Mouse (Mus musculus): ENCODE measurements at regions not wholly inside any gene's neighbourhood (a gene's known extent, or its start where the extent isn't known, plus 50 kb on each side); places are given as distances from the start of the nearest gene placed in this dataset.

DNA sequence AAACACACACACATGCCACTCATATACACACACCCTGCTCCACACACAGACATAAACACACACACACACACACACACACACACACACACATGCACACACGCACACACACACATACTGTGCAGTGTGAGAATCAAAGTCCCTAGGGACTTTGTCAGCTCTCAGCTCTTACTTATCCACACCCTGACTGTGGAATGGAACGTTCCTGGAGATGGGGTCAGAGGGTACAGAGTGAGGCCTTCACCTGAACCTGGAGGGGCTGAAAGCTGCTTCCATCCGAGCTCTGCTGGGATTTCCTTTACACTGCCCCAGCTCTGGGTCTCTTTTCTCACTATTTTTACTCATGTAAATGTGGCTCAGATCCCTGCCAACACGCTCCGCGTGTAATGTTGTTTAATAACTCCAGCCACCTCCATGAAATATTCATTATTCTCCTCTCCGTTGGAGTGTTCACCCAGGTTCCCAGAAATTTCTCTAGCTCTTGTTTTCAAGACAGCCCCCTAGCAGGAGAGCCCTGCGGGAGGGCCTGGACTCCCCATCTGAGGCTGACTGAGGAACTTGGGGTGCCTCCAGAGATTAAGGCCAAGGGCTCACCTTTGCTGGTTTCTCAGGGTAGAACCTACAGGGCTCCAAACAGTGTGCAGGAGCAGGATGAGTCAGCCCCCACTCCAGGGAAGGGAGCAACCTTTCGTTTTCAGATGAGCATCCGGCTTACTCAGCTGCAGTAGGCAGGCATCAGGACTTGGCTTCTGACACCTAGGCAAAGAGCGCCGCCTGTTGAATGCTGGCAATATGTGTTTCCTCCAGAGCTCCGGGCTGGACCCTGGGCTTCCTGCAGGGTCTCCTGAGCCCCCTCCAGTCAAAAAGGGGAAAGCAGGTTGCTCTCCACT is 360.8 kb upstream of the Dynlrb2 start:
- Histone ChIP-seq H3K4me2 (no peak overlapping the region), H3K4me3 (no peak overlapping the region), H3K9me3 (no peaks in the 10 kb centered on the region), H3K4me1 (peaks cover 8% of the 10 kb centered on the region; the same call in 1 of the 2 replicates), H3K27me3 (no peaks in the 10 kb centered on the region), H3K9ac (no peak overlapping the region), H3K27ac (no peak overlapping the region), H3K36me3 (no peaks in the 10 kb centered on the region)
- 0 out of 2 replicates have a peak, but pooled peaks have one; percentile 19 for ATAC-seq (ENCODE audit: insufficient number of reproducible peaks, low FRiP score, low TSS enrichment, low read depth)
- 41% methylated on average over 13 of the region's 13 CpGs for WGBS

GRCm38 (mm10) chr8:116141363-116141762 is 363.4 kb upstream of the Dynlrb2 start:
- 75% methylated on average over 5 of the region's 5 CpGs for WGBS
- no peak overlapping the region for H3K4me2 ChIP-seq
- no peak overlapping the region for H3K27ac ChIP-seq
- no peaks in the 10 kb centered on the region for H3K9me3 ChIP-seq
- ATAC-seq (ENCODE audit: insufficient number of reproducible peaks, low FRiP score, low TSS enrichment, low read depth) = no peak
- H3K36me3 ChIP-seq = no peaks in the 10 kb centered on the region
- H3K9ac ChIP-seq = no peak overlapping the region
- no peaks in the 10 kb centered on the region for H3K27me3 ChIP-seq
- H3K4me3 ChIP-seq = no peak overlapping the region
- H3K4me1 ChIP-seq = peaks cover 8% of the 10 kb centered on the region; the same call in 1 of the 2 replicates

DNA sequence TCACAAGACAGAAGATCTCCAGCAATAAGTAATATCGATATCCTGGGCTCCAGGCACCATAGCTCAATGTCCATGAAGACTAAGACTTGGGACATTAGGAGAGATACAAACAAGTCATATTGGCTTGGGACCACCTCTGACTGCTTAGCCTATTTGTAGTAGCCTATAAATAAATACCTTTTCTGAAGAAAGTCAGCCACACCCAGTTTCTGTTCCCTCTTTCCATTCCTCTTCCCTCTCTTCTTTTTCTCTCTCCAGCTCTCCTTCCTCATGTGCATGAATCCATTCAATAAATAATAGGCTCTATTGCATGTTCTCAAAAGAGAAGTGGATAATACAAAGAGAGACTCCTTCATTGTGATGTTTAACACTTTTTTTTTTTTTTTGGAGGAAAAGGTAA is 364.8 kb upstream of the Dynlrb2 start:
- Histone ChIP-seq H3K27me3 (no peaks in the 10 kb centered on the region), H3K9me3 (no peaks in the 10 kb centered on the region), H3K36me3 (no peaks in the 10 kb centered on the region), H3K4me1 (peaks cover 8% of the 10 kb centered on the region; the same call in 1 of the 2 replicates), H3K27ac (no peak overlapping the region), H3K4me2 (no peak overlapping the region), H3K9ac (no peak overlapping the region), H3K4me3 (no peak overlapping the region)
- ATAC-seq (ENCODE audit: insufficient number of reproducible peaks, low FRiP score, low TSS enrichment, low read depth) = no peak
- 97% methylated on average over 1 of the region's 1 CpGs for WGBS

DNA sequence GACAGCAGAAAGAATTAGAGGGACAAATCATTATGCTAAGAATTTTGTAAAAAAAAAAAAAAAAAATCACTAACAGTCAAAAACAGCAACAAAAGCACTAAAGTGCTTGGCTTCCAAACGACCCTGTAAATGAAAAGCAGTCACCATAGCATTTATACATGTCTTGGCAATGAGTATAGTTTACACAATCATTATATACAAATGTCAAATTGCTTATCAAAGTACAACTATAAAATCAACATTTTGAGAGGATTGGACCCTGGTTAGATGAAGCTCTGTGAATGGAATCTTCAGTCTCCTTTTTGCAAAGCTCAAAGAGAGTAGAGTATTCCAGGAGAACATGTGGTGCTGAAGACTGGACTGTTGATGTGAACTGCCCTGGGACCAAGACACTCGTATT is 367.0 kb upstream of the Dynlrb2 start:
- WGBS = 60% methylated on average over 2 of the region's 2 CpGs
- no peak for ATAC-seq (ENCODE audit: insufficient number of reproducible peaks, low FRiP score, low TSS enrichment, low read depth)
- H3K9me3 ChIP-seq = no peaks in the 10 kb centered on the region
- H3K4me3 ChIP-seq = no peak overlapping the region
- H3K9ac ChIP-seq = no peak overlapping the region
- H3K27ac ChIP-seq = no peak overlapping the region
- H3K4me1 ChIP-seq = no peaks in the 10 kb centered on the region
- H3K36me3 ChIP-seq = no peaks in the 10 kb centered on the region
- no peak overlapping the region for H3K4me2 ChIP-seq
- no peaks in the 10 kb centered on the region for H3K27me3 ChIP-seq

GRCm38 (mm10) chr8:116133503-116133902 is 371.3 kb upstream of the Dynlrb2 start:
- ATAC-seq (ENCODE audit: insufficient number of reproducible peaks, low FRiP score, low TSS enrichment, low read depth) = no peak
- WGBS = 76% methylated on average over 2 of the region's 2 CpGs
- H3K9me3 ChIP-seq = no peaks in the 10 kb centered on the region
- no peaks in the 10 kb centered on the region for H3K27me3 ChIP-seq
- no peak overlapping the region for H3K4me2 ChIP-seq
- H3K27ac ChIP-seq = no peak overlapping the region
- H3K4me3 ChIP-seq = no peak overlapping the region
- no peaks in the 10 kb centered on the region for H3K36me3 ChIP-seq
- no peak overlapping the region for H3K9ac ChIP-seq
- no peaks in the 10 kb centered on the region for H3K4me1 ChIP-seq

DNA sequence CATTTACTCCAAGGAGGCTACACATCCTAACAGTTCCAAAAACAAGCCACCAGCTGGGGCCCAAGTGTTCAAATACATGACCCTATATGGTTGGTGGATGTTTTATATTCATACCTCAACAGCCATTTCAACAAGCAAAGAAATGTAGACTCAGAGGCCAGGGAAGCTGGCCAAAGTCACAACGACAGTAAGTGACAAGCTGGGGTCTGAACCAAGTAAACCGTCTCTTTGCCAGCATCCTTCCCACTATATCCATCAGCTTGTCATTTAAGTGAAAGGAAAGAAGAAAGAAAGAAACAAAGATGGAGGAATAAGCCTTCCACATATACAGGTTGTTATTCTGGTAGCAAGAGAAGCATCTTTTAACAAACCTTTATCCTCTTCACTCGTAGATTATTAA is 371.7 kb upstream of the Dynlrb2 start:
- H3K4me3 ChIP-seq = no peak overlapping the region
- no peaks in the 10 kb centered on the region for H3K36me3 ChIP-seq
- no peaks in the 10 kb centered on the region for H3K27me3 ChIP-seq
- no peak overlapping the region for H3K9ac ChIP-seq
- no peak for ATAC-seq (ENCODE audit: insufficient number of reproducible peaks, low FRiP score, low TSS enrichment, low read depth)
- WGBS = 86% methylated on average over 3 of the region's 3 CpGs
- H3K4me1 ChIP-seq = no peaks in the 10 kb centered on the region
- no peak overlapping the region for H3K4me2 ChIP-seq
- H3K9me3 ChIP-seq = no peaks in the 10 kb centered on the region
- H3K27ac ChIP-seq = no peak overlapping the region

DNA sequence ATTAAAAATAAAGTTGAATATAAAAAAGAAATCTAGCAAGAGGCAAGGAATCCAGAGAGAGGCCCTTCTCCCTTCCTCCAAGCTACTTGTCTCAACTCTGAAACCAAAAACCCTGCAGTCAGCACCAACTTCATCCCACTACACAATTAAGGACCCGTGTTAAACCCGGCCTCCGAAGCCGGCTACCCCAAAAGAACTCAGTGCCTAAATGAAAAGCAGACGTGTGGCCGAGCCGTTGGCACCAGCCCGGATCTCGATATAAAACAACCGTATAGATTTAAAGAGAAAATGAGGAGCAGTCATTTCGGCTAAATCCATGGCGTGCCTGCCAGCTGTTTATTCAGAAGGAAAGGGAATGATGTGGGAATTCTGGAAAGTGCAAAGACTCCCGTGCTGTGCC is 384.7 kb upstream of the Dynlrb2 start:
- no peak overlapping the region for H3K4me3 ChIP-seq
- no peaks in the 10 kb centered on the region for H3K27me3 ChIP-seq
- no peak overlapping the region for H3K9ac ChIP-seq
- peak; percentile 56; the same call in 1 of the 2 replicates for ATAC-seq (ENCODE audit: insufficient number of reproducible peaks, low FRiP score, low TSS enrichment, low read depth)
- 0 out of 2 replicates have a peak overlapping the region, but pooled peaks have one; percentile 0 for H3K4me2 ChIP-seq
- no peak overlapping the region; the same call in 1 of the 2 replicates for H3K27ac ChIP-seq
- no peaks in the 10 kb centered on the region for H3K36me3 ChIP-seq
- 22% methylated on average over 13 of the region's 13 CpGs for WGBS
- peaks cover 27% of the 10 kb centered on the region for H3K4me1 ChIP-seq
- H3K9me3 ChIP-seq = no peaks in the 10 kb centered on the region

DNA sequence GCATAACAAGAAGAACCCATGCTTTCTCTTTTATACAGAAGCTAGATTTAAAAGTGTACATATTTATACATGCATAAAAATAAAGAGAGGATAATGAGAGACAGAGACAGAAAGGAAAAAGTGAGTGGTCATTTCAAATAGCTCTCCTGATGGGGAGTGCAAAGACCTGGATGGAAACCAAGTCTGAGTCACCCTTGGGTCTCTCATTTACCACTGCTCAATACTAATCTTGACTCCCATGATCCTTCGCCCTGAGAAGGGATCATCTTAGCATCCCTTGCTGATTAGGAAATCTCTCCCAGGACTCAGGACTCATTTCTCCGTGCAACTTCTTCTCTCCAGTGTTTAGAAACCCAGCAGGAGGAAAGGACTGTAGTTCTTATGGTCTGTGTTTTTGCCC is 386.9 kb upstream of the Dynlrb2 start:
- H3K27ac ChIP-seq = no peak overlapping the region
- H3K36me3 ChIP-seq = no peaks in the 10 kb centered on the region
- no peak for ATAC-seq (ENCODE audit: insufficient number of reproducible peaks, low FRiP score, low TSS enrichment, low read depth)
- H3K4me2 ChIP-seq = no peak overlapping the region
- H3K9me3 ChIP-seq = no peaks in the 10 kb centered on the region
- H3K4me3 ChIP-seq = no peak overlapping the region
- no peaks in the 10 kb centered on the region for H3K27me3 ChIP-seq
- 85% methylated on average over 2 of the region's 2 CpGs for WGBS
- peaks cover 27% of the 10 kb centered on the region for H3K4me1 ChIP-seq
- no peak overlapping the region for H3K9ac ChIP-seq

DNA sequence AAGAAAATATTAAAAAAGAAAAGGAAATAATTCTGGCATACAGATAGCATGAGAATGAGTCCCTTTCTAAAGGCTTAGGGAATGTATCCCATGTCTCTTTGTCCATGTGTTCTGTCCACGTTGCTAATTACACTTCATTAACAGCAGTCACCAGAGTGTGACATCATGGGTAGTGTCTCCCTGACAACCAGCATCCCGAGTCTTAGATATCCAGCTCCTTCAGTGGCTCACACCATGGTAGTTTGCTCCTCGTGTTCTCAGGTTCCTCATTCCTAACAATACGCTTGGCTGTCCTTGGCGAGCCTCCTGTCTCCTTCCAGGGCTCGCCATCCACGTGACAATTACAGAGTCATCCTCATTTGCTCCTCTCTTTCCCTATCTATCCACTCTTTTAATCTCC is 388.1 kb upstream of the Dynlrb2 start:
- Histone ChIP-seq H3K27me3 (no peaks in the 10 kb centered on the region), H3K4me2 (no peak overlapping the region), H3K4me1 (peaks cover 27% of the 10 kb centered on the region), H3K9ac (no peak overlapping the region), H3K4me3 (no peak overlapping the region), H3K27ac (no peak overlapping the region), H3K36me3 (no peaks in the 10 kb centered on the region), H3K9me3 (no peaks in the 10 kb centered on the region)
- WGBS = 63% methylated on average over 7 of the region's 7 CpGs
- ATAC-seq (ENCODE audit: insufficient number of reproducible peaks, low FRiP score, low TSS enrichment, low read depth) = no peak

GRCm38 (mm10) chr8:116115811-116116372 is 388.9 kb upstream of the Dynlrb2 start:
- Histone ChIP-seq H3K4me3 (no peak overlapping the region), H3K9ac (no peak overlapping the region), H3K27me3 (no peaks in the 10 kb centered on the region), H3K27ac (no peak overlapping the region), H3K36me3 (no peaks in the 10 kb centered on the region), H3K4me2 (peak overlapping the region; percentile 21; the same call in 1 of the 2 replicates), H3K9me3 (no peaks in the 10 kb centered on the region), H3K4me1 (peaks cover 27% of the 10 kb centered on the region)
- WGBS = 20% methylated on average over 18 of the region's 18 CpGs
- no peak; the same call in 1 of the 2 replicates for ATAC-seq (ENCODE audit: insufficient number of reproducible peaks, low FRiP score, low TSS enrichment, low read depth)

DNA sequence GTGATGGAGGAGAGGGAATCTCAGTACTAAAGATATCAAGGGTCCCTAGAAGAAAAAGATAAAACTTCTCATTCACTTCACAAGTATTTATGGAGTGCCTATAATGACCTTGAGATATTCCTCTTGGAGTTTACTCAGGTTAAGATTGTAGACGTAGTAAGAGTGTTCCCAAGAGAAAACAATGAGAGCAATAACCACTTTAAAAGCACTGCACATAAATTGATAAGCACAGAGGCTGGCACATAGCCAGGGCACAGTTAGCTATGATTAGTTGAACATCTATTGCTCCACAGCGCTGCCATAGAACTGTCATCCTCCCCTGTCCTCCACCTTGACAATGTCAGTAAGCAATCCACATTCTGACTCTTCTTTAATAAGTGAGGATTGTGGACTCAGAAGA is 389.8 kb upstream of the Dynlrb2 start:
- Histone ChIP-seq H3K4me1 (peaks cover 22% of the 10 kb centered on the region), H3K9me3 (no peaks in the 10 kb centered on the region), H3K36me3 (no peaks in the 10 kb centered on the region), H3K27me3 (no peaks in the 10 kb centered on the region), H3K27ac (no peak overlapping the region), H3K9ac (no peak overlapping the region), H3K4me3 (no peak overlapping the region), H3K4me2 (no peak overlapping the region)
- 62% methylated on average over 2 of the region's 2 CpGs for WGBS
- no peak for ATAC-seq (ENCODE audit: insufficient number of reproducible peaks, low FRiP score, low TSS enrichment, low read depth)

DNA sequence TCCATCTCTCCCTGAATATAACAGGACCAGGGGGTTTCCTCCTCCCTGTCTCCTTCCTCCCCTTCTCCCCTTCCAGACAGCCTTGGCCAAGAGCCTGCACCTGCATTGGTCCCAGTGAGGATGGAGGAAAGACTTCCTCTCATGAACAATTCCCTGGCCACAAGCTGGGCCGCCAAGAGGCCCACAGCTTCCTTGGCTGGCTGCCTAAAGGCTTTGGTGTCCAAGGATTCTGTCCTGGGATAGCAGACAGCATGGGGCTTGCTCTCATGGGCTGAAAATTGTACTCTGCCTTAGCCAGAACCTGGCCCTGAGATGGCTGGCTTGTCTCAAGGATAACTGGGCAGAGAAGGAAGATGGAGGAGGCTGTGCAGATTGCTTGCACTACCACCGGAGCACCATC is 390.3 kb upstream of the Dynlrb2 start:
- ATAC-seq (ENCODE audit: insufficient number of reproducible peaks, low FRiP score, low TSS enrichment, low read depth) = no peak
- no peak overlapping the region for H3K9ac ChIP-seq

More for the DNA sequence above, 390.3 kb upstream of the Dynlrb2 start:
- Histone ChIP-seq H3K27me3 (no peaks in the 10 kb centered on the region), H3K27ac (no peak overlapping the region), H3K36me3 (no peaks in the 10 kb centered on the region), H3K9me3 (no peaks in the 10 kb centered on the region), H3K4me2 (no peak overlapping the region), H3K4me3 (no peak overlapping the region), H3K4me1 (peaks cover 20% of the 10 kb centered on the region)
- WGBS = 67% methylated on average over 2 of the region's 2 CpGs

Measured in limb, embryonic 15.5 days (tissue).